Mouse (Mus musculus) small intestine, adult 2 months (tissue): ENCODE measurements around the gene Ebna1bp2. TPM values are rescaled to one million over a fixed set of nuclear protein-coding genes. Genes with fewer than 3 reads are reported as not detected.

Experiments used
- H3K27ac ChIP-seq: fragments of 200-500 bp; 2 replicates; pipeline ENCODE4 v1.5.1; 2012; ENCODE audit warnings: low read depth, low read length, control low read depth, inconsistent platforms; ENCODE audit not compliant: insufficient read depth
- H3K27me3 ChIP-seq: fragments of 200-500 bp; 2 replicates; pipeline ENCODE4 v1.6.1; 2012; ENCODE audit warnings: mild to moderate bottlenecking, moderate library complexity, low read length, inconsistent platforms; ENCODE audit not compliant: control insufficient read depth, insufficient read depth
- H3K36me3 ChIP-seq: fragments of 200-500 bp; 2 replicates; pipeline ENCODE4 v1.6.1; 2012; ENCODE audit warnings: mild to moderate bottlenecking, low read length, control low read depth, inconsistent platforms; ENCODE audit not compliant: control insufficient read depth, insufficient read depth
- H3K4me1 ChIP-seq: fragments of 200-500 bp; 2 replicates; pipeline ENCODE4 v1.6.1; 2012; ENCODE audit warnings: low read length, inconsistent platforms, mixed read lengths; ENCODE audit not compliant: control insufficient read depth, insufficient read depth, insufficient read length
- H3K4me3 ChIP-seq: fragments of 200-500 bp; 2 replicates; pipeline ENCODE4 v1.5.1; 2012; ENCODE audit warnings: low read depth, mild to moderate bottlenecking, control low read depth, inconsistent platforms, low read length, moderate library complexity
- CTCF ChIP-seq: fragments of 200-500 bp; IDR thresholded peaks from 2 replicates; pipeline ENCODE4 v1.5.1; 2012; ENCODE audit warnings: low read depth, mild to moderate bottlenecking, control low read depth, inconsistent platforms, low read length, moderate library complexity, mixed read lengths; ENCODE audit not compliant: insufficient replicate concordance, insufficient read length; ENCODE audit errors: extremely low read depth
- POLR2A ChIP-seq: fragments of 200-500 bp; IDR thresholded peaks from 2 replicates; pipeline ENCODE4 v1.6.1; 2012; ENCODE audit warnings: low read depth, mild to moderate bottlenecking, control low read depth, inconsistent platforms, low read length, moderate library complexity
- WGBS: fragments of 180-500 bp; shearing (Covaris S2); methylation state at CpG from one replicate; pipeline ENCODE4 v1.1.7; 2018; 5-methylcytosine and 5-hydroxymethylcytosine counted together
- polyA plus RNA-seq: library from polyadenylated mRNA; depleted of rRNA; stranded (reverse); fragments of >200 nt; gene quantifications from 2 replicates; pipeline ENCODE4 v1.2.3, GENCODE M21; 2012; rRNA removed

Gene Ebna1bp2
- polyA plus RNA-seq = 4.5 and 11.2 TPM in 2 replicates

DNA sequence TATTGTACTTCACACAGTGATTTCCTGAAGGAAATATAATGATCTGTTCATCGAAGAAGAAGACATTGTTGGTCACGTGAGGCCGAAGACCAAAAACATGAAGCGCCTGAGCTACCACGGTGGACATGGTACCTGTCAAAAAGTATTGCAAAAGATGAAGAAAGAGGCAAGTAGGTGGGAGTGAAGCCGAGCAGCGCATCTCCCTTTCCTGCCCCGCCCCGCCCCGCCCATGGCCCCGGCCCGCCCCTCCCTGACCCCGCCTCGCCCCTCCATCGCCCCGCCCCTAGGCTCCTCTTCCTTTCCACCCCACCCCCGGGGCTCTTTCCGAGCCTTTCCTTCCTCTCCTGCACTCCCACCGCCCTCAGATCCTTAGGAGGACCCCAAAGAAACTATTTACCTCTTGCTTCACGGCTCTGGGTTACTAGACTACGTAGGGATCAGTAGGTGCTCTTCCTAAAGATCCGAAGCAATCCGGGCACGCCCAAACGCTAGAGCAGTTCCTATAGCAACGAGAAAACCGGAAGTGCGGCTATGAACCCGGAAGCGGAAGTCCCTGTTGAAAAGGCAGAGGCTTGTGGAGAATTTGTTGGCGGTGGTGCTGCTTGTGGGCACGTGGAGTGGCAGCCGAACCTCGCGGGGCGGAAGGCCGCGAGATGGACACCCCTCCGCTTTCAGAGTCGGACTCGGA, at the start of gene Ebna1bp2, which contains the start of gene Cfap57:
Gene Ebna1bp2, plus strand, starts transcription at position 521 of the 688 bp plus-strand sequence.
Gene Cfap57, minus strand, starts transcription at position 499 of the 688 bp plus-strand sequence.
- H3K4me1 ChIP-seq = peaks cover 6% of the 10 kb centered on the region; the same call in 1 of the 2 replicates
- H3K27me3 ChIP-seq = no peaks in the 10 kb centered on the region
- H3K27ac ChIP-seq = no peak within 1 kb of the TSS
- H3K4me3 ChIP-seq = peak within 1 kb of the TSS; percentile 83
- H3K36me3 ChIP-seq = peaks cover 20% of the 10 kb centered on the region
- TF ChIP-seq POLR2A = 0 out of 2 replicates have a peak, but pooled peaks have one; percentile 41
- no peak for TF ChIP-seq CTCF
- 1% methylated on average over 33 of the region's 41 CpGs for WGBS

DNA sequence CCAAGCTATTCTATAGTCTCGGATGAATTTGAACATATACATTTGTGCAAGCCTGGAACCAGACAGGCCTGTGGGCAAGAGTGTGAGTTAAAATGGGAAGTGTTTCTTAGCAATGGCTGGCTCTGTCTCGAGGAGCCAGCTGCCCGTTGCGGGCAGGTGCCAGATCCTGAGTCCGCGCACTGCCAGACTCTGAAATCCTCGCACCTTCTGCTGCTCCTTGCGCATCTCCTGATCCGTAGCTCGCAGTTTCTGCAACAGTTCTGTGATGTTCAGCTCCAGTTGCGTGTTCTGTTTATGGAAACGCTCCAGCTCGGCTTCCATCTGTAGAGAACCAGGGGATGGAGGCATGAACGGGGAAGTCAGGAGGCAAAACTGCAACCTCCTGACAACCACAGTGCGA, 49.2 kb upstream of the Ebna1bp2 start:
- peaks cover 3% of the 10 kb centered on the region; the same call in 1 of the 2 replicates for H3K27me3 ChIP-seq
- no peak overlapping the region for H3K27ac ChIP-seq
- TF ChIP-seq CTCF (no peak), POLR2A (no peak)
- 74% methylated on average over 15 of the region's 15 CpGs for WGBS
- H3K4me1 ChIP-seq = peaks cover 12% of the 10 kb centered on the region; the same call in 1 of the 2 replicates
- no peaks in the 10 kb centered on the region for H3K36me3 ChIP-seq
- no peak overlapping the region for H3K4me3 ChIP-seq

DNA sequence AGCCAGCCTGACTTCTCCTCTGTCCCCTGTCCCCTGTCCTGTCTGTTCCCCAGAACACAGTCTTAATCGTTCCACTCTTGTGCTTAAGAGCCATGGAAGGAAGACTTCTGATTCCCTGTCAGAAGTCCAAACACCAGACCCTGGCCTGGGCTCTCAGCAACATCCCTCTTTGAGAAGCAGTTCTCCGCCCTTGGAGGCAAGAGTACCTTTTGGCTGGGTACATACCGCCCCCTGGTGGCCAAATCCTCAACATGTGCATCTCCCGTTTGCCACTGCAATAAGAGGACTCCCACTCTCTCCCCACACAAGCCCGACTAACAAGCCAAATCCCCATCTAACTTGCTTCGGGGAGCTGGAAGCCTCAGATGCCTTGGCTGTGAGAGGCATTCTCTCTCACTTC, 44.5 kb upstream of the Ebna1bp2 start:
- WGBS = 2% methylated on average over 6 of the region's 6 CpGs
- TF ChIP-seq CTCF (peak; percentile 86; the same call in 1 of the 2 replicates), POLR2A (no peak)
- H3K4me1 ChIP-seq = no peaks in the 10 kb centered on the region
- peaks cover 3% of the 10 kb centered on the region; the same call in 1 of the 2 replicates for H3K27me3 ChIP-seq
- H3K4me3 ChIP-seq = no peak overlapping the region
- H3K27ac ChIP-seq = no peak overlapping the region
- no peaks in the 10 kb centered on the region for H3K36me3 ChIP-seq

DNA sequence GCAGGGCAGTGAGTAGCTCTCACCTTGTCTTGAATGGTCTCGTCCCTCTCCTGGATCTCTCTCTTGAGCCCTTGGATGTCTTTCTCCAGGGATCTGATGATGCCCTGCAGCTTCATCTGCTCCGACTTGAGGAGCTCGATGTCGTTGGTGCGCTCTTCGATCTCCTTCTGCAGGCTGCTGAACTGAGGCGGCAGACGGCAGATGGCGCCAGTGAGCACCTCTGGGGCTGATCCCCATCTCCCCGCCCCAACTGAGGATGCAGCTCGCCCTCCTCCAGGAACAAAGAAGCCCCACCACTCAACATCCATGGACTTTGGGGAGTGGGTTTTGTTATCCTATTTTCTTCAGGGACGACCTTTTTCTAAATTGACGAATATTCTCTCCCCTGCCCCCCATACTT, 41.3 kb upstream of the Ebna1bp2 start:
- Histone ChIP-seq H3K4me1 (no peaks in the 10 kb centered on the region), H3K27ac (no peak overlapping the region), H3K27me3 (0 out of 2 replicates have a peak, but pooled peaks cover 3% of the 10 kb centered on the region), H3K4me3 (no peak overlapping the region), H3K36me3 (no peaks in the 10 kb centered on the region)
- TF ChIP-seq CTCF (peak; percentile 53; the same call in 1 of the 2 replicates), POLR2A (no peak)
- 37% methylated on average over 13 of the region's 13 CpGs for WGBS

DNA sequence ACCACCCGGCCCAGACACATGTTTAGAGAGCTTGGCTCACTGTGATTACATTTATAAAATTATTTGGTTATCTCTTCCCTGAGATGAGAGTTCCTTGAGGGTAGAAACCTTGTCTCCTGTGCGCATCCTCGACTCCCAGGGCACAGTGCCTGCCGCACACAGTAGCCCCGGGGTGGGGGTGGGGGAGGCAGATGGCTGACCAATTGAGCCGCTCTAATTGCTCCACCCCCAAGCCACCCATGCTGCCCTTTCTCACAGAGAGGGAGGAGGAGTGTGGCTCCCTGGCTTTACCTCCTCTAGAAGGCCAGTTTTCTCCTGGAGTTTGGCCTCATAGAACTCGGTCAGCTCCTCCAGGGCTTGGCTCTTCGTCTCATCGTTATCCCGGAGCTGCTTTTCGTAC, 39.1 kb upstream of the Ebna1bp2 start:
- no peak overlapping the region for H3K27ac ChIP-seq
- no peaks in the 10 kb centered on the region for H3K36me3 ChIP-seq
- H3K4me3 ChIP-seq = no peak overlapping the region
- WGBS = 49% methylated on average over 11 of the region's 11 CpGs
- no peak for TF ChIP-seq POLR2A
- no peak for TF ChIP-seq CTCF
- H3K27me3 ChIP-seq = no peaks in the 10 kb centered on the region
- H3K4me1 ChIP-seq = no peaks in the 10 kb centered on the region

DNA sequence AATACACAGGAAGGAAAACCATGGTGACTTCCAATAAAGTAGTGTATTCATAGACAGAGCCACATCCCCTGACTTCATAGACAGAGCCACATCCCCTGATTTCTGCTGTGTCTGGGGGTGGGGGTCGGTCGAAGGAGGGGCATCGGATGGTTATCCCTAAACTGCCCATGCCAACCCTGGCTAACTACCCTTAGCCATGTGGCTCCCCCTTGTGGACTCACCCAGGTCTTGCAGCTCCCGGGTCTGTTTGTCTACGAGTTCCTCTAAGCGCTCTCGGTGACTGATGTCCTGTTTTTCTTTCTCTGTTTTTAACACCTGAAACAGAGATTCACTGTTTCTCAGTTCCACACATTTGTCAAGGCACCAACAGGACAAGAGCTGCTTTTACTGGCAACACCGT, 38.0 kb upstream of the Ebna1bp2 start:
- Histone ChIP-seq H3K27ac (no peak overlapping the region), H3K4me3 (no peak overlapping the region), H3K4me1 (no peaks in the 10 kb centered on the region), H3K36me3 (no peaks in the 10 kb centered on the region), H3K27me3 (no peaks in the 10 kb centered on the region)
- WGBS = 90% methylated on average over 8 of the region's 8 CpGs
- peak; percentile 25; the same call in 1 of the 2 replicates for TF ChIP-seq CTCF
- no peak for TF ChIP-seq POLR2A

DNA sequence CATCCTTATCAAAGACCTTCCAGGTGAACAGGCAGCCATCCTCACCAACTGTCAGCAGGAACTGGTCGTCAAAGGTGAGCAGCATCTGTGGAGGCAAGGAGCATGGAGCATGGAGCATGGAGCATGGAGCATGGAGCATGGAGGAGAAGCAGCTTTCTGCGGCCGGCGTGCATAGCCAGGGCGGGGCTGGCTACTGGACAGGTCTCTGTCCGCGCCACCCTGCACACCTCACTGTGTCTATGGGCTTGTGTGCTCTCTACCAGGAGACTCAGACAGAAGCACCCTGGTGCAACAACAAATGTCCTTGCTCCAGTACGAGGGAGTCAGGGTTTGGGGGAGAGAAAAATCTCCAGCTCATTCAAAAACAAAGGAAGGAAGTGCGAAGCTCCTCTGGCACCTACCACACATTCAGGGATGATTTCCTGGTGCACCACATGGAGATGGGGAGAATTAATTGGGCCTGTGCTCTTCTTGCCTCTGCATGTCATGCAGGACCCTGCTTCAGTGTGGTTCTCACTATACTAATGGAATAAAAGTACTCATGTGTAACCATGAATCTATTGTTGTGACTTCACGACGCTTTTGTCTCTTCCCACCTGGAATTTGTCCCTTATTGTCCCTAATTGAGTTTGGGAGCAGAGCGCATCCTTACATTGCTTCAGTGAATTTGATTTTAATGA, 31.4 kb upstream of the Ebna1bp2 start:
- Histone ChIP-seq H3K4me3 (no peak overlapping the region), H3K4me1 (no peaks in the 10 kb centered on the region), H3K27me3 (0 out of 2 replicates have a peak, but pooled peaks cover 3% of the 10 kb centered on the region), H3K27ac (no peak overlapping the region), H3K36me3 (no peaks in the 10 kb centered on the region)
- TF ChIP-seq POLR2A (no peak), CTCF (no peak)
- WGBS = 68% methylated on average over 12 of the region's 12 CpGs
